Mouse (Mus musculus) midbrain, embryonic 15.5 days (tissue): ENCODE measurements around the gene Gnmt. TPM values are rescaled to one million over a fixed set of nuclear protein-coding genes. Genes with fewer than 3 reads are reported as not detected.

Experiments
- ATAC-seq: fragments of 200-750 bp; cut with Nextera tagmentation; replicated peaks from 2 replicates; pipeline ENCODE4 v1.8.0; 2017; ENCODE audit warnings: moderate TSS enrichment
- H3K27ac ChIP-seq: fragments of 300-500 bp; sonication (generic); 2 replicates; pipeline ENCODE4 v1.5.1; 2015; ENCODE audit warnings: mild to moderate bottlenecking, inconsistent platforms
- H3K27me3 ChIP-seq: fragments of 300-500 bp; sonication (generic); replicated peaks from 2 replicates; pipeline ENCODE4 v1.6.1; 2015; ENCODE audit warnings: inconsistent platforms
- H3K36me3 ChIP-seq: fragments of 300-500 bp; sonication (generic); replicated peaks from 2 replicates; pipeline ENCODE4 v1.6.1; 2015; ENCODE audit warnings: inconsistent platforms
- H3K4me1 ChIP-seq: fragments of 300-500 bp; sonication (generic); 2 replicates; pipeline ENCODE4 v1.6.1; 2015; ENCODE audit warnings: inconsistent platforms
- H3K4me2 ChIP-seq: fragments of 300-500 bp; sonication (generic); 2 replicates; pipeline ENCODE4 v1.6.1; 2015; ENCODE audit warnings: inconsistent platforms, mild to moderate bottlenecking, moderate library complexity
- H3K4me3 ChIP-seq: fragments of 300-500 bp; sonication (generic); 2 replicates; pipeline ENCODE4 v1.5.1; 2015; ENCODE audit warnings: mild to moderate bottlenecking, inconsistent platforms
- H3K9ac ChIP-seq: fragments of 300-500 bp; sonication (generic); 2 replicates; pipeline ENCODE4 v1.6.1; 2015; ENCODE audit warnings: mild to moderate bottlenecking, inconsistent platforms
- H3K9me3 ChIP-seq: fragments of 300-500 bp; sonication (generic); 2 replicates; pipeline ENCODE4 v1.6.1; 2016; ENCODE audit warnings: inconsistent platforms
- WGBS: fragments of 180-500 bp; shearing (Covaris S2); methylation state at CpG from one replicate; pipeline ENCODE4 v1.1.7; 2015; ENCODE audit warnings: mixed read lengths; 5-methylcytosine and 5-hydroxymethylcytosine counted together
- polyA plus RNA-seq: library from polyadenylated mRNA; unstranded; fragments of >200 nt; fragmentation: Nextera tagmentation; extraction: Ambion mirVana; gene quantifications from 2 replicates; pipeline ENCODE4 v1.2.1, GENCODE M21; 2015

The Gnmt gene
- polyA plus RNA-seq, 1 experiment from 2014 or later, result 0.65 TPM

GRCm38 (mm10) chr17:46735287-46735686 lies 6.3 kb upstream of the Gnmt start:
- Histone ChIP-seq H3K27me3 (no peaks in the 10 kb centered on the region), H3K4me2 (no peak overlapping the region), H3K9me3 (no peaks in the 10 kb centered on the region), H3K4me1 (no peaks in the 10 kb centered on the region), H3K36me3 (peaks cover 12% of the 10 kb centered on the region; the same call in 1 of the 2 replicates), H3K9ac (no peak overlapping the region), H3K27ac (no peak overlapping the region), H3K4me3 (no peak overlapping the region)
- no peak for ATAC-seq
- 89% methylated on average over 7 of the region's 7 CpGs for WGBS

GRCm38 (mm10) chr17:46734055-46734454 lies 5.1 kb upstream of the Gnmt start:
- H3K9ac ChIP-seq, result no peak overlapping the region
- 96% methylated on average over 3 of the region's 3 CpGs for WGBS
- peaks cover 12% of the 10 kb centered on the region; the same call in 1 of the 2 replicates for H3K36me3 ChIP-seq
- H3K27me3 ChIP-seq, result peaks cover under 1% of the 10 kb centered on the region; the same call in 1 of the 2 replicates
- no peak overlapping the region for H3K4me3 ChIP-seq
- no peaks in the 10 kb centered on the region for H3K4me1 ChIP-seq
- ATAC-seq, result no peak
- H3K4me2 ChIP-seq, result no peak overlapping the region
- no peak overlapping the region for H3K27ac ChIP-seq
- no peaks in the 10 kb centered on the region for H3K9me3 ChIP-seq

- Histone ChIP-seq H3K4me3 (no peak overlapping the region), H3K4me2 (no peak overlapping the region), H3K27ac (no peak overlapping the region), H3K9ac (no peak overlapping the region), H3K9me3 (no peaks in the 10 kb centered on the region), H3K36me3 (peaks cover 11% of the 10 kb centered on the region; the same call in 1 of the 2 replicates), H3K27me3 (peaks cover 7% of the 10 kb centered on the region), H3K4me1 (no peaks in the 10 kb centered on the region)
- whole genome bisulfite sequencing, result 55% methylated on average over 11 of the region's 11 CpGs
- ATAC-seq, result no peak; the same call in 1 of the 2 replicates
Observed at GRCm38 (mm10) chr17:46728496-46728895, 472 bp downstream of the Gnmt start.

- H3K4me3 ChIP-seq, result no peak overlapping the region
- H3K4me1 ChIP-seq, result no peaks in the 10 kb centered on the region
- no peak overlapping the region for H3K4me2 ChIP-seq
- H3K9ac ChIP-seq, result no peak overlapping the region
- H3K9me3 ChIP-seq, result no peaks in the 10 kb centered on the region
- ATAC-seq, result no peak
- peaks cover 14% of the 10 kb centered on the region; the same call in 1 of the 2 replicates for H3K36me3 ChIP-seq
- WGBS, result 43% methylated on average over 6 of the region's 6 CpGs
- H3K27ac ChIP-seq, result no peak overlapping the region
- H3K27me3 ChIP-seq, result peaks cover 7% of the 10 kb centered on the region
Observed at GRCm38 (mm10) chr17:46728021-46728420, 947 bp downstream of the Gnmt start.

- peaks cover 14% of the 10 kb centered on the region; the same call in 1 of the 2 replicates for H3K36me3 ChIP-seq
- no peak for ATAC-seq
- H3K9ac ChIP-seq, result no peak overlapping the region
- no peaks in the 10 kb centered on the region for H3K9me3 ChIP-seq
- WGBS, result 91% methylated on average over 11 of the region's 11 CpGs
- no peak overlapping the region for H3K27ac ChIP-seq
- H3K4me3 ChIP-seq, result no peak overlapping the region
- no peaks in the 10 kb centered on the region for H3K4me1 ChIP-seq
- peaks cover 7% of the 10 kb centered on the region for H3K27me3 ChIP-seq
- H3K4me2 ChIP-seq, result no peak overlapping the region
Observed at GRCm38 (mm10) chr17:46727271-46727670, 1.7 kb downstream of the Gnmt start.

- H3K27me3 ChIP-seq, result peaks cover 7% of the 10 kb centered on the region
- H3K4me3 ChIP-seq, result no peak overlapping the region
- no peak overlapping the region for H3K4me2 ChIP-seq
- WGBS, result 94% methylated on average over 26 of the region's 26 CpGs
- no peak overlapping the region for H3K27ac ChIP-seq
- peaks cover 14% of the 10 kb centered on the region; the same call in 1 of the 2 replicates for H3K36me3 ChIP-seq
- no peak overlapping the region for H3K9ac ChIP-seq
- H3K4me1 ChIP-seq, result no peaks in the 10 kb centered on the region
- H3K9me3 ChIP-seq, result no peaks in the 10 kb centered on the region
- ATAC-seq, result no peak
Observed at GRCm38 (mm10) chr17:46725731-46726645, 3.0 kb downstream of the Gnmt start.

GRCm38 (mm10) chr17:46725273-46725672 lies 3.7 kb downstream of the Gnmt start:
- Histone ChIP-seq H3K4me2 (no peak overlapping the region), H3K9ac (no peak overlapping the region), H3K27ac (no peak overlapping the region), H3K27me3 (peaks cover 7% of the 10 kb centered on the region), H3K4me3 (no peak overlapping the region), H3K36me3 (peaks cover 14% of the 10 kb centered on the region; the same call in 1 of the 2 replicates), H3K4me1 (no peaks in the 10 kb centered on the region), H3K9me3 (no peaks in the 10 kb centered on the region)
- WGBS, result 45% methylated on average over 9 of the region's 9 CpGs
- ATAC-seq, result no peak

- WGBS, result 81% methylated on average over 20 of the region's 20 CpGs
- peaks cover 14% of the 10 kb centered on the region; the same call in 1 of the 2 replicates for H3K36me3 ChIP-seq
- ATAC-seq, result no peak
- no peak overlapping the region for H3K27ac ChIP-seq
- no peaks in the 10 kb centered on the region for H3K9me3 ChIP-seq
- H3K4me1 ChIP-seq, result no peaks in the 10 kb centered on the region
- no peak overlapping the region for H3K4me2 ChIP-seq
- H3K4me3 ChIP-seq, result no peak overlapping the region
- peaks cover 7% of the 10 kb centered on the region for H3K27me3 ChIP-seq
- no peak overlapping the region for H3K9ac ChIP-seq
Observed at GRCm38 (mm10) chr17:46724477-46725084, 4.4 kb downstream of the Gnmt start.

GRCm38 (mm10) chr17:46721077-46721476 lies 7.9 kb downstream of the Gnmt start:
- no peak overlapping the region for H3K9ac ChIP-seq
- peaks cover 14% of the 10 kb centered on the region; the same call in 1 of the 2 replicates for H3K36me3 ChIP-seq
- 89% methylated on average over 7 of the region's 7 CpGs for WGBS
- H3K27me3 ChIP-seq, result no peaks in the 10 kb centered on the region
- no peak overlapping the region for H3K4me3 ChIP-seq
- no peaks in the 10 kb centered on the region for H3K9me3 ChIP-seq
- H3K4me1 ChIP-seq, result no peaks in the 10 kb centered on the region
- H3K4me2 ChIP-seq, result no peak overlapping the region
- no peak overlapping the region for H3K27ac ChIP-seq
- no peak for ATAC-seq

- Histone ChIP-seq H3K27me3 (no peaks in the 10 kb centered on the region), H3K9ac (no peak overlapping the region), H3K4me3 (no peak overlapping the region), H3K4me1 (peaks cover 16% of the 10 kb centered on the region), H3K4me2 (no peak overlapping the region), H3K9me3 (no peaks in the 10 kb centered on the region), H3K36me3 (peaks cover 14% of the 10 kb centered on the region), H3K27ac (no peak overlapping the region)
- ATAC-seq, result no peak
- 97% methylated on average over 11 of the region's 11 CpGs for WGBS
Observed at GRCm38 (mm10) chr17:46714756-46715481, 14.0 kb downstream of the Gnmt start.

- Histone ChIP-seq H3K27ac (no peak overlapping the region), H3K4me3 (no peak overlapping the region), H3K27me3 (no peaks in the 10 kb centered on the region), H3K9me3 (no peaks in the 10 kb centered on the region), H3K4me2 (no peak overlapping the region), H3K36me3 (peaks cover 14% of the 10 kb centered on the region), H3K9ac (no peak overlapping the region), H3K4me1 (peaks cover 16% of the 10 kb centered on the region)
- ATAC-seq, result no peak
- 90% methylated on average over 9 of the region's 9 CpGs for WGBS
Observed at GRCm38 (mm10) chr17:46713849-46714248, 15.1 kb downstream of the Gnmt start.

GRCm38 (mm10) chr17:46712442-46712841 lies 16.5 kb downstream of the Gnmt start:
- 78% methylated on average over 7 of the region's 7 CpGs for WGBS
- Histone ChIP-seq H3K4me1 (peaks cover 16% of the 10 kb centered on the region), H3K27ac (no peak overlapping the region), H3K9me3 (no peaks in the 10 kb centered on the region), H3K27me3 (no peaks in the 10 kb centered on the region), H3K36me3 (peaks cover 14% of the 10 kb centered on the region), H3K4me2 (peak overlapping the region; percentile 92), H3K4me3 (peak overlapping the region; percentile 91), H3K9ac (peak overlapping the region; percentile 93; the same call in 1 of the 2 replicates)
- no peak for ATAC-seq
